Mouse (Mus musculus): Measurements from ENCODE around the gene Aif1. TPM values are rescaled to one million over a fixed set of nuclear protein-coding genes. Genes with fewer than 3 reads are reported as not detected.

The Aif1 gene
- polyA plus RNA-seq, 1 experiment from 2014 or later, result 15.5 TPM

DNA sequence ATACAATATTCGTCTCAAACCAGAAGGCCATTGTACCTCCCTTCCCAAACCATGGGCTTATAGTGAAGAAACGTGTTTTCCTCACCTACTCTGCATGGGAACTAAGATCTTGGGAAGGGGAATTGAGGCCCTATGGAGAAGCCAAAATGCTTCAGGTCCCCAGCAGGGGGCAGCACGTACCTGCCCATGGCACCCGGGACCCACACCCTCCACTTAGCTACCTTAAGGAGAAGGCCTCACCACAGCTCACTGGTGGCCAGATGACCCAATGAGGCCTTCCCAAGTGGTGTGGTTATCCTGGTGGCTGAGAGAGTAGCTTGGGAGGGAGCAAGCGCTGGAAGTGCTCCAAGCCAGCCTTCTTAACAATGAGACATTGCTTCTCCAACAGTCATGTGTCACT, 2.7 kb upstream of the Aif1 start:
- Histone ChIP-seq H3K4me1 (peaks cover 10% of the 10 kb centered on the region), H3K4me3 (replicated peaks) (no peak overlapping the region), H3K27me3 (no peaks in the 10 kb centered on the region), H3K9me3 (replicated peaks) (no peaks in the 10 kb centered on the region), H3K27ac (replicated peaks) (no peak overlapping the region), H3K36me3 (no peaks in the 10 kb centered on the region), H3K9ac (no peak overlapping the region), H3K4me2 (replicated peaks) (no peak overlapping the region)
- 10% methylated on average over 5 of the region's 5 CpGs for whole genome bisulfite sequencing
- ATAC-seq (ENCODE audit: insufficient number of reproducible peaks, low FRiP score, low TSS enrichment, low read depth), result peak; percentile 39; the same call in 1 of the 2 replicates

DNA sequence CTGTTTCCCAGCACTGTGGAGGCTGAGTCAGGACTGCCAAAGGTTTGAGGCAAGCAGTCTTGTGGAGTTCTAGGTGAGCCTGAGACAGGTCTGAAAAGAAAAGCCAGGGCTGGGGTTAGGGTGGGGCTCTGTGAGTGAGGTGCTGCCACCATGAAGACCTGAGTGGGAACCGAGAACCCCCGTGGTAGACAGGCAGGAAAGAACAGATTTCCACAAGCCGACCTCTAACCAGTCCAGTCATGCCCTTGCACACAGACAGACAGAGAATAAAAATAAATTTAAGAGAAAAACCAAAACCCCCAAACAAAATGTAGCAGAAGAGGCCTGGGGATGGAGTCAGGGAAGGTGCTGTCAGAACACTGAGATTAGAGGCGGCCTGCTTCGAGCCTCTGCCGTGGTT, 486 bp downstream of the Aif1 start:
- ATAC-seq (ENCODE audit: insufficient number of reproducible peaks, low FRiP score, low TSS enrichment, low read depth), result no peak
- Histone ChIP-seq H3K4me2 (replicated peaks) (no peak overlapping the region), H3K27ac (replicated peaks) (no peak overlapping the region), H3K27me3 (no peaks in the 10 kb centered on the region), H3K9ac (no peak overlapping the region), H3K4me1 (peaks cover 18% of the 10 kb centered on the region), H3K36me3 (no peaks in the 10 kb centered on the region), H3K4me3 (replicated peaks) (no peak overlapping the region), H3K9me3 (replicated peaks) (no peaks in the 10 kb centered on the region)
- 61% methylated on average over 6 of the region's 6 CpGs for WGBS

DNA sequence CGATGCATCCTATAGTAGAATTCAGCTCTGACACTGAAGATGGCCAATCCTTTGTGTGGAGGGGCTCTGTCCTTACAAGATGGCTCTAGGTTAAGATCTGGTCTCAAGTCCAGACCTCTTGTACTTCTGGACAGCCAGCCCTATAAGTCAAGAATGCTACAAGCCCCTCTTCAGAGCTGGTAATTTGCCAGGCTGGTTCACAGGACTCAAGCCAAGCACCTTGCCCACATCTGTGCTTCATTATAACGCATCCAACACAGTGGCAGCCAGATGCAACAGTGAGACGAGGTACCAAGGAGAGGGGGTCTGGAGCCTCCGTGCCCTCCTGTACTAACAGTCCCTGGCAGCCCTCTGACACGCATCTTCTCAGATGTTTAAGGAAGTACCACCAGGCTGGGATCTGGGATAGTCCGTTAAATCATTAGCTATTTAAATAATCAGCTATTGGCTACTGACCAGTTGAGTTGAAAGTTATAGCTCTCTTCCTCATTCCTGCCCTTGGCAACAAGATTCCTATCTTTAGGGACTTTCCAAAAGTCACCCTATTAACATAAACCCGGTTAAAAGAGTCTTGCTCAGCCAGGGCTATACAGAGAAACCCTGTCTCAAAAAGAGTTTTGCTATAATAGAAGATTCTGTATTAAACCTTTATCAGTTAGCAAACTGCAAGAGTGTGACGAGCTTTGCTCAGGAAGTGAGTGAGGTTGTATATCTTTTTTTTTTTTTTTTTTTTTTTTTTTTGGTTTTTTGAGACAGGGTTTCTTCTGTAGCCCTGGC, 1.5 kb downstream of the Aif1 start:
- WGBS, result 52% methylated on average over 8 of the region's 8 CpGs

DNA sequence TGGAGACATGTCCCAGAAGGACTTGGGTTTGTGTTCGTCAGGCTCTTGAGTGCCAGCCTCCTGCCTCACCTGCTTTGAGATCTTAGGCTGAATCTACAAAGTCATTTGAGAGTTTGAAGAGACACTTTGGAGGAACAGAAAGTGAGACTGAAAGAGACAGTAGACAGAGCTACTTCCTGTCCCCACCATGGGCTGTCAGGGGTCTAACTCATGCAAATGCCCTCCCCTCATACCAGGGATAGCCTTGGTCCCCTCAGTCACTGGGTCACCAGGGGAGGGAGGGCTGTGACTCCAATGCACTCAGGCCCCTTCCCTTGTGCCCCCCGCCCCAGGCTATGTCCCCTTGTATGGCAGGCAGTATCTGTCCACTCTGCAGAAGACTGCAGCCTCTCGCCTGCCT, 2.5 kb downstream of the Aif1 start:
- Histone ChIP-seq H3K9me3 (replicated peaks) (no peaks in the 10 kb centered on the region), H3K36me3 (no peaks in the 10 kb centered on the region), H3K27ac (replicated peaks) (peak overlapping the region; percentile 72), H3K4me2 (replicated peaks) (no peak overlapping the region), H3K4me3 (replicated peaks) (no peak overlapping the region), H3K9ac (no peak overlapping the region), H3K27me3 (no peaks in the 10 kb centered on the region), H3K4me1 (peaks cover 18% of the 10 kb centered on the region)
- WGBS, result 67% methylated on average over 3 of the region's 3 CpGs
- no peak for ATAC-seq (ENCODE audit: insufficient number of reproducible peaks, low FRiP score, low TSS enrichment, low read depth)

More for the DNA sequence above, 1.5 kb downstream of the Aif1 start:
- H3K4me1 ChIP-seq, result peaks cover 18% of the 10 kb centered on the region
- H3K9ac ChIP-seq, result no peak overlapping the region
- H3K4me2 ChIP-seq (replicated peaks), result no peak overlapping the region
- 0 out of 2 replicates have a peak overlapping the region, but pooled peaks have one; percentile 22 for H3K27ac ChIP-seq (replicated peaks)
- no peak for ATAC-seq (ENCODE audit: insufficient number of reproducible peaks, low FRiP score, low TSS enrichment, low read depth)
- no peaks in the 10 kb centered on the region for H3K27me3 ChIP-seq
- no peak overlapping the region for H3K4me3 ChIP-seq (replicated peaks)
- no peaks in the 10 kb centered on the region for H3K9me3 ChIP-seq (replicated peaks)
- H3K36me3 ChIP-seq, result no peaks in the 10 kb centered on the region

DNA sequence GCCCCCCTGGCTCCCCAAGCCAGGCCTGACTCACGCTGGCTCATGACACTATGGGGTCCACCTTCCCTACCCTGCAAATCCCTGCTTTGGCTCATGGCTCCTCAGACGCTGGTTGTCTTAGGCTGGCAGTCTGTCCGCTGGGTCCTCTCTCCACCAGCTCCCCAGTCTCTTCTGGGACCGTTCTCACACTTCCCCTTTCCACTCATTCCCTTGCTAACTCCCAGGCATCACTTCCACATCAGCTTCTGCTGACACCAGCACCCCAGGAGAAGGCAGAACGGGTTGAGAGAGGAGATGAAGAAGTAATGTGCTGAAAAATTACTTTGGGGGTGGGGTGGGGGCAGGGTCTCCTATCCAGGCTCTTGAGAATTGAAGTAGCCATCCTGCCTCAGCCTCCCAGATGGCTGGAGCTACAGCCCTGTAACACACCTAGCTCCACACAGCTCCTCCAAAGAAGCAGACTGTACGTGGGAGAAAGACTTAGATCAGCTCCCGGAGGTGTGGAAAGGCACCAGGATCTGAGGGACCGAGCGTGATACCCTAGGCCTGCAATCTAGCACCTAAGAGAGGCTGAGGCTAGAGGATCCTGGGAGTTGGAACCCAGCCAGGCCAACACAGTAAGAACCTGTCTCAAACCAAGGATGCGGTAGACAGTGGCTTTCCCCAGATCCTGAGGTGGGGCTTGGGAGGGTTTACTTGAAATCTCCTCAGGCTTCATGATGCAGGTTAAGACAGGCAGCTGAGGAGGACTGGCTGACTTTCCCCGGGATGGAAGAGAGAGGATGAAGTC, 3.2 kb downstream of the Aif1 start:
- H3K27me3 ChIP-seq, result no peaks in the 10 kb centered on the region
- no peak overlapping the region for H3K9ac ChIP-seq
- peak overlapping the region; percentile 72 for H3K27ac ChIP-seq (replicated peaks)
- H3K9me3 ChIP-seq (replicated peaks), result no peaks in the 10 kb centered on the region
- no peaks in the 10 kb centered on the region for H3K36me3 ChIP-seq
- WGBS, result 62% methylated on average over 11 of the region's 11 CpGs
- no peak overlapping the region for H3K4me2 ChIP-seq (replicated peaks)
- ATAC-seq (ENCODE audit: insufficient number of reproducible peaks, low FRiP score, low TSS enrichment, low read depth), result no peak
- H3K4me1 ChIP-seq, result peaks cover 18% of the 10 kb centered on the region
- H3K4me3 ChIP-seq (replicated peaks), result no peak overlapping the region

DNA sequence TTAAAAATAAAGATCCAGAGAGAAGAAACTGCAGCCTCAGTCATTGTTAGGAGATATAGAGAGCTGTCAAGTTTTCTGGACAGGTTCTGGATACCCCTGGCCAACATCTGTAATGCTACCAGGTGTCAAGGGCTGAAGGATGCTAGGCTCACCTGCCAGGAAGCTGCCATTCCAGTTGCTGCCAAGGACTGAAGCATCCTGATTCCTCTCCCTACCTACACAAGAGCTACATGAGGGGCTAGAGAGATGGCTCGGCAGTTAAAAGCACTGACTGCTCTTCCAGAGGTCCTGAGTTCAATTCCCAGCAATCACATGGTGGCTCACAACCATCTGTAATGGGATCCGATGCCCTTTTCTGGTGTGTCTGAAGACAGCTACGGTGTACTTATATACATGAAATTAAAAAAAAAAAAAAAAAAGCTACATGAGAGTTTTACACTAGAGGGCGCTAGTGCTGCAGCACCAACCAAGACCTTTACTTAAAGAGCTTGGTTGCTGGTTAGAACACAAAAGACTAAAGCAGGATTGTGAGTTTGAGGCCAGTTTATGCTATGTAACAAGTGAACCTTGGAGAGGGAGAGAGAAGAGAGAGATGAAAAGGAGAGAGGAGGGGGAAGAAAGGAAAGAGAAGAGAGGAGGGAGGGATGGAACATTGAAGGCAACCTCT, 7.2 kb downstream of the Aif1 start:
- H3K27me3 ChIP-seq, result no peaks in the 10 kb centered on the region
- no peak overlapping the region for H3K4me3 ChIP-seq (replicated peaks)
- H3K9ac ChIP-seq, result no peak overlapping the region
- no peak overlapping the region for H3K27ac ChIP-seq (replicated peaks)
- no peaks in the 10 kb centered on the region for H3K9me3 ChIP-seq (replicated peaks)
- no peak overlapping the region for H3K4me2 ChIP-seq (replicated peaks)
- no peaks in the 10 kb centered on the region for H3K36me3 ChIP-seq
- peaks cover 18% of the 10 kb centered on the region for H3K4me1 ChIP-seq
- no peak for ATAC-seq (ENCODE audit: insufficient number of reproducible peaks, low FRiP score, low TSS enrichment, low read depth)
- 18% methylated on average over 4 of the region's 4 CpGs for WGBS

DNA sequence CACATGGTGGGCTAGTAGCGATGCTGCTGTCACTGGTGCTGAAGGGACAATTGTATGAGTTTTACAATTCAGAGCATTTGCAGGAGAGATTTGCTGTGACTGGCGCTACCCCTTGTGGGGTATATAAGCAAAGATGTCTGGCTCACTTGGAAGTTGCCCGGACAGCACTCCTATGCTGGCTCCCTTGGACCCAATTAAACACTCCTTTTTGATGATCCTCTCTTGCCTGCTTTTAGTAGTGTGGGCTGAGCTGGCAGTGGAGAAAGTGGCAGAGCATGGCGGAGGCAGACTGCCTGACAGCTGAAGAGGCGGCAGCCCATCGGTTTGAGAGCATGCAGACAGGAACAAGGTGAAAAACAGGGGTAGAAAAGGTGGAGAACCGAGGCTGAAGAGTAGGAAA, 8.1 kb downstream of the Aif1 start:
- peaks cover 16% of the 10 kb centered on the region for H3K4me1 ChIP-seq
- H3K4me2 ChIP-seq (replicated peaks), result no peak overlapping the region
- no peaks in the 10 kb centered on the region for H3K27me3 ChIP-seq
- no peak overlapping the region for H3K9ac ChIP-seq
- no peak overlapping the region for H3K4me3 ChIP-seq (replicated peaks)
- no peak overlapping the region for H3K27ac ChIP-seq (replicated peaks)
- ATAC-seq (ENCODE audit: insufficient number of reproducible peaks, low FRiP score, low TSS enrichment, low read depth), result no peak
- 88% methylated on average over 7 of the region's 7 CpGs for WGBS
- H3K9me3 ChIP-seq (replicated peaks), result no peaks in the 10 kb centered on the region
- no peaks in the 10 kb centered on the region for H3K36me3 ChIP-seq

DNA sequence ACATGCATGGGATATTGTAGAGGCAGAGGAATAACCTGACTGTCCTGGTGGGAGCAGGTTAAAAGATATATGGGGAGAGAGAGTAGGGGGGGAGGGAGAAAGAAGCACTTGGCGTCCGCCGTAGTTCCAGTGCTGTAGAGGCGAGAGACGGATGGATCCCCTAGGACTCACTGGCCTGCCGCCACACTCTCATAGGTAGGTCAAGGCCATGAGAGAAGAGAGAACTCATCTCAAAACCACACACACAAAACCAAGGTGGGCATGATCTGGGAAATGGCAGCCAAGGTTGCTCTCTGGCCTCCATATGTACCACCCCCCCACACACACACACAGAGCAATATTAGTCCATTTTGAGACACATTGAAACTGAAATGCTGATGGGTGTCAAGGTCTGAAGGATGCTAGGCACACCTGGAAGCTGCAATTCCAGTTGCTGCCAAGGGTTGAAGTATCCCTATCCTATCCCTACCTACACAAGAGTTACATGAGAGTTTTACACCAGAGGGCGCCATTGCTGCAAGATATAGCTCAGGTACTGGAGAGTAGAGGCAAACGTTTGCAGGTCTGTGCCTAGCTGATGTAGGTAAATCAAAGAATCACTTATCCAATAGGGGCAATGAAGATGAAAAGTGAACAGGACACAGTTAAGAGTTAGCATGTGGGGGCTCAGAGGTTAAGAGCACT, 9.4 kb downstream of the Aif1 start:
- H3K9ac ChIP-seq, result no peak overlapping the region
- no peaks in the 10 kb centered on the region for H3K27me3 ChIP-seq
- peaks cover 9% of the 10 kb centered on the region for H3K36me3 ChIP-seq
- H3K27ac ChIP-seq (replicated peaks), result peak overlapping the region; percentile 100
- no peaks in the 10 kb centered on the region for H3K9me3 ChIP-seq (replicated peaks)
- peaks cover 28% of the 10 kb centered on the region for H3K4me1 ChIP-seq
- peak overlapping the region; percentile 50; the same call in 1 of the 2 replicates for H3K4me2 ChIP-seq (replicated peaks)
- ATAC-seq (ENCODE audit: insufficient number of reproducible peaks, low FRiP score, low TSS enrichment, low read depth), result no peak
- 72% methylated on average over 8 of the region's 8 CpGs for WGBS
- no peak overlapping the region for H3K4me3 ChIP-seq (replicated peaks)

DNA sequence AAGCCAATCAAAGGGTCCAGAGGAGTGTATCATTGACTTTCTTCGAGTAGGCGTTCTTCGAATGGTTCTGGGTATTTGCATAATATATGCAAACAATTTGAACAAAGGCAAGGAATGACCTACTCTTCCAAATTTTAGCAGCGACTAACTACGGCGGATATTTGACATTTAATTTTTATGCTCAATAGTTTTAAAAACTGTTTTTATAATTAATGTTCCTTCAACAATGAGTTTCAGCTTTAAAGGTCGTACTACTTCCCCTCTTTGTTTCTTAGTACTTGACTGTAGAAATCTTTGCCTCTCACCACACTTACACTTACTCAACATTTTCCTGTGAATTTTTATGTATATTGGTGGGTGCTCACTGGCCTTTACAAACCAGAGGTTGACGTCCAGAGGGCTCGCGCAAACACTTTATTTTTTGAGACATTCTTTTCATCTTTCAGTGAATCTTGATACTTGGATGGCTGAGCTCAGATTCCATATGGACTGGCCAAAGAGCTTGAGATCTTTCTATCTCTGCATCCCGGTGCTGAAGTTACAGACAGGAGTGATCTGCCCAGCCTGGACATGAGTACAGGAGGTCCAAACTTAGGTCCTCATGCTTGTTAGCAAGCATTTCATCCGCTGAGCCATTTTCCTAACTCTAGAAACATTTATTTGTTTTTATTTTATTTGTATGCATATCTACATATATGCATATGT, 10.3 kb downstream of the Aif1 start:
- WGBS, result 20% methylated on average over 12 of the region's 12 CpGs
- peak overlapping the region; percentile 44 for H3K9ac ChIP-seq
- peak overlapping the region; percentile 100 for H3K27ac ChIP-seq (replicated peaks)
- peak overlapping the region; percentile 50 for H3K4me2 ChIP-seq (replicated peaks)
- no peak for ATAC-seq (ENCODE audit: insufficient number of reproducible peaks, low FRiP score, low TSS enrichment, low read depth)
- no peaks in the 10 kb centered on the region for H3K9me3 ChIP-seq (replicated peaks)
- H3K4me3 ChIP-seq (replicated peaks), result peak overlapping the region; percentile 100
- peaks cover 35% of the 10 kb centered on the region for H3K4me1 ChIP-seq
- H3K27me3 ChIP-seq, result no peaks in the 10 kb centered on the region
- peaks cover 18% of the 10 kb centered on the region for H3K36me3 ChIP-seq

DNA sequence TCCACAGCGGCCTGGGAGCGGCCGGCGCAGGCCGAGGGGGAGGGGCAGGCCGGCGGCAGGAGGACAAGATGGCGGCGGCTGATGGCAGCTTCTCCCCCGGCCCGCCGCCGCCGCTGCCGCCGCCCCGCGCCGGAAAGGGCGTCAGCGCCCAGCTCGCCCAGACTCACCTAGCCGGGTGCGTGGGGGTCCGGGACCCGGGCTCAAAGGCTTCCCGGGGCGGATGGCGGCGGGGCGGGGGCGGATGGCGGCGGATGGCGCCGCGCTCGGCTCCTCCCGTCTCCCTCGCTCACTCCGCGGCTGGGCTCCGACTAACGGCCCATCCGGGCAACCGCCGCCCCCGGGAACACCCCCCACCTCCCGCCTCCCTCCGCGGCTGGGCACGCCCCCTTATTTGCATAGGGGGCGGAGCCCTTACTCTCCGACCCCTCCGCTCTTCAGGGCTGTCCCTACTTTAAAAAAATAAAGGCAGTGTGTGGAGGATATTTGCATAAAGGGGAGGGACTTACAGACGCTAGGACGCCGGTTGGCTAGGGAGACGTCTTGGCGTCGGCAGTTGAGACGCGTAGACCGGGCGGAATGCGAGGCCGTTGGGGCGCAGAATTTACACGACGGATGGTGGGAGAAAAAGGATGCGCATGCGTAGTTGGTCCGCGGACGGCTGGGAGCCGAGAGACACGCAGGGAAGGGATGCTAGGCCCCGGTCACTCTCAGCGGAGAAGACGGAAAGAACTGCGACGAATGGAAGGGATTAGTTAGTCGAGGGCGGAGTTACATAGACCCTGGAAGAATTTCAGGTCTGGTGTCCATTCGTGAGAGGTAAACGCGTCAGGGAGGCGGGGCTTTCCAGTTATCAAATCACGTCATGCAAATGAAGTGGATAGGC, 11.1 kb downstream of the Aif1 start, which contains the start of gene Prrc2a:
Gene Prrc2a (minus strand): TSS at position 330 of the 883 bp plus-strand sequence.
- no peaks in the 10 kb centered on the region for H3K27me3 ChIP-seq
- peaks cover 26% of the 10 kb centered on the region for H3K36me3 ChIP-seq
- H3K27ac ChIP-seq (replicated peaks), result peak within 1 kb of the TSS; percentile 100
- WGBS, result under 1% methylated on average over 74 of the region's 89 CpGs
- H3K9me3 ChIP-seq (replicated peaks), result no peaks in the 10 kb centered on the region
- peak within 1 kb of the TSS; percentile 100 for H3K9ac ChIP-seq
- peak; percentile 95 for ATAC-seq (ENCODE audit: insufficient number of reproducible peaks, low FRiP score, low TSS enrichment, low read depth)
- peak within 1 kb of the TSS; percentile 88 for H3K4me2 ChIP-seq (replicated peaks)
- peaks cover 35% of the 10 kb centered on the region for H3K4me1 ChIP-seq
- peak within 1 kb of the TSS; percentile 100 for H3K4me3 ChIP-seq (replicated peaks)
